Mouse (Mus musculus) left cerebral cortex, postnatal 10 days (tissue): ENCODE measurements at regions not wholly inside any gene's neighbourhood (a gene's known extent, or its start where the extent isn't known, plus 50 kb on each side); places are given as distances from the start of the nearest gene placed in this dataset.

Experiments used
- DNase-seq, 2 experiments: peaks; one replicate each; pipeline ENCODE4 v3.0.0; 2021 to 2022; ENCODE audit warnings: low spot score in 2 of 2, mixed read lengths in 1 of 2; ENCODE audit errors: extremely low spot score in 1 of 2
- intact Hi-C: fragments of 180-260 bp; cut with DNase I; formaldehyde crosslinking; loops from one replicate; pipeline ENCODE4 v1.15.1; 2025

GRCm38 (mm10) chr8:41547730-41548368, 131.0 kb upstream of the Frg1 start:
- intact Hi-C loops = no loop called here
- no peak for DNase-seq

- DNase-seq = no peak
- intact Hi-C loops = no loop called here
Measured at GRCm38 (mm10) chr8:41532212-41532611, 115.3 kb upstream of the Frg1 start.

- no peak for DNase-seq
- intact Hi-C loops = no loop called here
Measured at GRCm38 (mm10) chr8:41529581-41529980, 112.7 kb upstream of the Frg1 start.

GRCm38 (mm10) chr8:41526283-41526682, 109.4 kb upstream of the Frg1 start:
- intact Hi-C loops = no loop called here
- DNase-seq = no peak

GRCm38 (mm10) chr8:41485163-41485562, 68.3 kb upstream of the Frg1 start:
- DNase-seq = no peak
- intact Hi-C loops = no loop called here

- intact Hi-C loops = no loop called here
- DNase-seq = no peak
Measured at GRCm38 (mm10) chr8:41483297-41483696, 66.4 kb upstream of the Frg1 start.

- intact Hi-C loops = no loop called here
- DNase-seq = no peak
Measured at GRCm38 (mm10) chr8:41472992-41473699, 56.3 kb upstream of the Frg1 start.

GRCm38 (mm10) chr8:41472233-41472632, 55.4 kb upstream of the Frg1 start:
- intact Hi-C loops = no loop called here
- DNase-seq = no peak
